Mouse (Mus musculus) embryonic stem cell, embryonic (primary cell): Measurements from ENCODE around the gene Nsd1.
"Not testable (repeated sequence)": the region's sequence is repeated elsewhere in the genome, so short reads cannot be mapped to it uniquely, and the experiment has no call there.

ENCODE experiments used
- CTCF ChIA-PET, 4 experiments: fragments of 300-600 bp in 2 of 4; fragments of 350-600 bp in 2 of 4; sonication (Branson Sonifier 250); formaldehyde crosslinking; loops; one replicate each; lab custom pipeline; 2022; ENCODE audit warnings: inconsistent platforms in 2 of 4; lab: Charles Lee
- POLR2A ChIA-PET, 4 experiments: fragments of 300-600 bp in 2 of 4; fragments of 350-600 bp in 2 of 4; sonication (Branson Sonifier 250); formaldehyde crosslinking; loops; one replicate each; lab custom pipeline; 2022; ENCODE audit warnings: antibody characterized with exemption in 4 of 4, inconsistent platforms in 1 of 4; lab: Charles Lee

Nsd1 gene

DNA sequence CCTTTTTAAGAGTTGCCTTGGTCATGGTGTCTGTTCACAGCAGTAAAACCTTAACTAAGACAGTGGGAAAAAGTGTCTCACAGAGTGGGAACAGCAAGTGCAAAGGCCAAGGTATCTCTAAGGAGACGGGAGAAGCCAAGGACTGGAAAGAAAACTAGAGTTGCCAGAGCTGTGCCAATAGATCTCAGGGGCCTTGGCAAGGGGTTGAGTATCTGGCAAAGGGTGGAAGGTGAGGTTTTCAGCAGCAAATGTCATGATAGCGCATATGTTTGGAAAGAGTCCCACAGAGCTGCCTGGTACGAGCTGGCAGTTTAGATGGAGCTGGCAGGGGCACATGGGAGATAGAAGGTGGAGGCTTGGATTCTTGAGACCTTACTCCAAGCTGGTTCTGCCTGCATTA is 30.0 kb upstream of the Nsd1 start:
- POLR2A ChIA-PET, result interaction anchor here in 3 of 4 experiments (0.6 to 5.8 kb wide), 22 partner anchors 8 to 387 kb away, joined by 3 to 140 read pairs (median 4); partner anchors contain the start of genes Fgfr4 (in 2 of the 3), Nsd1 (in 2 of the 3), Uimc1 (in 1 of the 3) and Zfp346 (in 1 of the 3)
- CTCF ChIA-PET, result interaction anchor here in 3 of 4 experiments (0.6 to 1.5 kb wide), 8 partner anchors 9 to 421 kb away, joined by 3 to 16 read pairs (median 4); no protein-coding TSS in a partner anchor

- ChIA-PET POLR2A (interaction anchor here in 3 of 4 experiments (0.6 to 5.8 kb wide), 39 partner anchors 8 to 461 kb away, joined by 3 to 140 read pairs (median 6); partner anchors contain the start of genes Nsd1 (in 2 of the 3), Mxd3 (in 1 of the 3) and Uimc1 (in 1 of the 3)), CTCF (interaction anchor here in 2 of 4 experiments (0.6 to 1.7 kb wide), 3 partner anchors 8 to 54 kb away, joined by 3 to 9 read pairs (median 4); no protein-coding TSS in a partner anchor)
These were observed 27.8 kb upstream of the Nsd1 start for GRCm38 (mm10) chr13:55181786-55182172.

GRCm38 (mm10) chr13:55182173-55182894 is 27.2 kb upstream of the Nsd1 start:
- CTCF ChIA-PET, result interaction anchor here (0.6 to 1.7 kb wide), 9 partner anchors 8 to 382 kb away, joined by 3 to 9 read pairs (median 4); partner anchors contain the start of gene Nsd1 (in 1 of the 4)
- POLR2A ChIA-PET, result interaction anchor here (0.6 to 5.8 kb wide), 54 partner anchors 8 to 460 kb away, joined by 3 to 140 read pairs (median 4); partner anchors contain the start of genes Nsd1 (in 2 of the 4), Grk6 (in 1 of the 4), Lman2 (in 1 of the 4) and Mxd3 (in 1 of the 4)

- ChIA-PET CTCF (interaction anchor here (0.6 to 1.5 kb wide), 5 partner anchors 19 to 69 kb away, joined by 3 to 6 read pairs (median 4); partner anchors contain the start of gene Nsd1 (in 1 of the 4)), POLR2A (interaction anchor here (0.5 to 5.8 kb wide), 32 partner anchors 8 to 1487 kb away, joined by 3 to 140 read pairs (median 5); partner anchors contain the start of genes Nsd1 (in 2 of the 4), Grk6 (in 1 of the 4), Lman2 (in 1 of the 4) and Rab24 (in 1 of the 4))
These were observed 26.2 kb upstream of the Nsd1 start for GRCm38 (mm10) chr13:55183382-55183781.

DNA sequence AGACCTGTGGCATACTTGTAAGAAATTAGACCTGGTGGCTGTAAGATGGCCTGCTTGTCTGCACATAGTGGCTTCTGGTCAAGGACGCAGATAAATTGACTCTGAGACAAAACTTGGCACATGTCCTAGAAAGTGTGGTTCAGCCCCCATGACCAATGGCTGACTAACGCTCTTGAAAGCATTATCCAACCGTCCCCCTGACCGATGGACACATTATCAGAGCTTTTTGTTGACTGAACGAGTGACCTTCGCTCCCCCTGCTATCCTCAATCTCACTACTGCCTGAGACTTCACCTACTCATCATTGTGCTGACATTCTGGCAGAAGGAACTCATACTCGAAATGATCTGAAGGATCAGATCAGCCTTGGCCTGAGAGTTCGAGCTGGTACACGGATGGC is 22.5 kb upstream of the Nsd1 start:
- POLR2A ChIA-PET, CTCF ChIA-PET: not testable (repeated sequence)

DNA sequence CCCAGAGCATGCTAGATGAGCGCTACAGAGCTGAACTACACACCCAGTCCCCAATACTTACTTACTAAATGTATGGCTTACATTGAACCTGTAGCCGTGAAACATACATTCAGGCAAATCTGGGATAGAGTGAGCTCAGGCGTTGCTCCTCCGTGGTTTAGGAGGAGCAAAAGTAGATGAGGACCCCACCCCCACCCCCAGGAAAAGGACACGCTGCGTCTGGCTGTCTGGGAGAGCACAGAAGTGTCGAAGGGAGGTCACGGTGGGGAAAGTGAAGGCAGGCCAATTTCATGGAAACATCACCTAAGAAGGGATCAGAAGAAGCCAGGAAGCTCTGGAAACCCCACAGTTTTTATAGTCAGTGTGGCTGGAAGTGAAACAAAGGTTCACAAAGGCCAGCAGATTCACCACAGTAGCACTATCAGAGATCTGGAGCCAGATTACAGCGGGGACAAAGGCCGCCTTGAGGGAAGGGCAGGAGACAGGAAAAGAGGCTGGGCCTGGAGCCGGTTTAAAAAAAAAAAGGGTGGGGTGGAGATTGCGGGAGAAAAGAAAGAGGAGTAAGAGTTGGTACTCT is 20.0 kb upstream of the Nsd1 start:
- ChIA-PET POLR2A (interaction anchor here (0.6 to 4.9 kb wide), 106 partner anchors 8 to 1332 kb away, joined by 3 to 261 read pairs (median 5); partner anchors contain the start of genes Nsd1 (in 3 of the 4), Fgfr4 (in 2 of the 4), Mxd3 (in 2 of the 4) and Rab24 (in 2 of the 4)), CTCF (interaction anchor here (0.6 to 2.3 kb wide), 37 partner anchors 8 to 954 kb away, joined by 3 to 26 read pairs (median 5); partner anchors contain the start of gene Nsd1 (in 2 of the 4))

- ChIA-PET POLR2A (interaction anchor here (0.6 to 4.9 kb wide), 109 partner anchors 8 to 1024 kb away, joined by 3 to 261 read pairs (median 5); partner anchors contain the start of genes Nsd1 (in 3 of the 4), Fgfr4 (in 2 of the 4), Mxd3 (in 2 of the 4) and Rab24 (in 2 of the 4)), CTCF (interaction anchor here (0.5 to 2.3 kb wide), 39 partner anchors 9 to 953 kb away, joined by 3 to 26 read pairs (median 4); partner anchors contain the start of gene Nsd1 (in 2 of the 4))
These were observed 19.3 kb upstream of the Nsd1 start for GRCm38 (mm10) chr13:55190121-55190868.

- POLR2A ChIA-PET, result interaction anchor here in 3 of 4 experiments (0.6 to 4.9 kb wide), 17 partner anchors 7 to 138 kb away, joined by 3 to 261 read pairs (median 45); partner anchors contain the start of genes Nsd1 (in 3 of the 3) and Mxd3 (in 1 of the 3)
- CTCF ChIA-PET, result interaction anchor here in 2 of 4 experiments (0.7 to 1.8 kb wide), 2 partner anchors 17 to 21 kb away, joined by 4 to 6 read pairs; no protein-coding TSS in a partner anchor
These were observed 18.0 kb upstream of the Nsd1 start for GRCm38 (mm10) chr13:55191535-55191934.

DNA sequence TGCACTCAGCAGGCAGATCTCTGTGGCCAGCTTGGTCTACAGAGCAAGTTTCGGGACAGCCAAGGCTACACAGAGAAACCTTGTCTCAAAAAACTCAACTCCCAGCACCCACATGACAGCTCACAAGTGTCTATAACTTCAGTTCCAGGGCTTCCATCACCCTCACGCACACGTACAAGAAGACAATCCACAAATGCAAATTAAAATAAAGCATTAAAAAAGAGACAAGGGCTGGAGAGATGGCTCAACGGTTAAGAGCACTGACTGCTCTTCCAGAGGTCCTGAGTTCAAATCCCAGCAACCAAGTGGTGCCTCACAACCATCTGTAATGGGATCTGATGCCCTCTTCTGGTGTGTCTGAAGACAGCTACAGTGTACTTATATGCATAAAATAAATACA is 6.8 kb upstream of the Nsd1 start:
- POLR2A ChIA-PET, result interaction anchor here (0.6 to 7.4 kb wide), 18 partner anchors 9 to 971 kb away, joined by 3 to 157 read pairs (median 6); partner anchors contain the start of genes Mxd3 (in 1 of the 4) and Nsd1 (in 1 of the 4)
- CTCF ChIA-PET, result interaction anchor here in 3 of 4 experiments (0.5 to 2.9 kb wide), 4 partner anchors 13 to 97 kb away, joined by 3 to 8 read pairs (median 3); no protein-coding TSS in a partner anchor

GRCm38 (mm10) chr13:55203740-55204139 is 5.8 kb upstream of the Nsd1 start:
- CTCF ChIA-PET, result interaction anchor here in 1 of 4 experiments (2.9 kb wide), 1 partner anchor 14 kb away, joined by 8 read pairs; no protein-coding TSS in a partner anchor
- POLR2A ChIA-PET, result interaction anchor here (0.5 to 13.5 kb wide), 22 partner anchors 9 to 417 kb away, joined by 3 to 261 read pairs (median 5); partner anchors contain the start of gene Mxd3 (in 1 of the 4)

GRCm38 (mm10) chr13:55204667-55205389 is 4.8 kb upstream of the Nsd1 start:
- CTCF ChIA-PET, result interaction anchor here in 2 of 4 experiments (1.2 to 2.9 kb wide), 2 partner anchors 15 kb away, joined by 4 to 8 read pairs; no protein-coding TSS in a partner anchor
- POLR2A ChIA-PET, result interaction anchor here (0.6 to 13.5 kb wide), 31 partner anchors 8 to 1504 kb away, joined by 3 to 261 read pairs (median 4); partner anchors contain the start of genes Grk6 (in 1 of the 4), Mxd3 (in 1 of the 4) and Zfp346 (in 1 of the 4)

DNA sequence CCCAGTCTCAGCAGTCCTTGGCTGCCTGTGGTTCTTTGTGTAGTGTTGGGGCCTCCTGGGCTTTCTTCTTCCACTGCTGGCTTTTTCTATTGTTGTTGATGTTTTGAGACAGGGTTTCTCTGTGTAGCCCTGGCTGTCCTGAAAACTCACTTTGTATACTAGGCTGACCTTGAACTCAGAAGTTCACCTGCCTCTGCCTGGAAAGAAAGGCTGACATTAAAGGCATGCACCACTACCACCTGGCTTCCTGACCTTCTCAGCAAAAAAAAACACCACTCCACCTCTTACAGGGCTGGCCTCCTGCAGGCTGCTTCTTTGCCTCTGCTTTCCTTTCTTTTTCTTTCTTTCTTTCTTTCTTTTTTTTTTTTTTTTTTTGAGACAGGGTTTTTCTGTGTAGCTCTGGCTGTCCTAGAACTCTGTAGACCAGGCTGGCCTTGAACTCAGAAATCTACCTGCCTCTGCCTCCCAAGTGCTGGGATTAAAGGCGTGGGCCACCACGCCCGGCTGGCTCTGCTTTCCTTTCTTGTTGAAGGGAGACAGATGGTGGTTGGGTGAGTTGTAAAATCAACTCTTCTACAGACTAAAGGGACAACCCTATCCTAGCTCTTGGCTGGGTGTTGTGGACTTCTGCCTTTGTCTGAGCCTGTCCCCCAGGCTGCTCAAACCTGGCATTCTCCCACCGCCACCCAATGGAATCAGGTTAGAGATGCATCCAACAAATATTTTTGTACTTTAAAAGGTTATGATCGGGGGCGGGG is 4.0 kb upstream of the Nsd1 start:
- ChIA-PET POLR2A (interaction anchor here (0.6 to 13.5 kb wide), 31 partner anchors 8 to 1780 kb away, joined by 3 to 261 read pairs (median 4); partner anchors contain the start of genes Ddx41 (in 1 of the 4), Fgfr4 (in 1 of the 4), Grk6 (in 1 of the 4) and Zfp346 (in 1 of the 4)), CTCF (interaction anchor here in 2 of 4 experiments (0.6 to 2.0 kb wide), 3 partner anchors 15 to 400 kb away, joined by 3 to 6 read pairs (median 4); no protein-coding TSS in a partner anchor)

DNA sequence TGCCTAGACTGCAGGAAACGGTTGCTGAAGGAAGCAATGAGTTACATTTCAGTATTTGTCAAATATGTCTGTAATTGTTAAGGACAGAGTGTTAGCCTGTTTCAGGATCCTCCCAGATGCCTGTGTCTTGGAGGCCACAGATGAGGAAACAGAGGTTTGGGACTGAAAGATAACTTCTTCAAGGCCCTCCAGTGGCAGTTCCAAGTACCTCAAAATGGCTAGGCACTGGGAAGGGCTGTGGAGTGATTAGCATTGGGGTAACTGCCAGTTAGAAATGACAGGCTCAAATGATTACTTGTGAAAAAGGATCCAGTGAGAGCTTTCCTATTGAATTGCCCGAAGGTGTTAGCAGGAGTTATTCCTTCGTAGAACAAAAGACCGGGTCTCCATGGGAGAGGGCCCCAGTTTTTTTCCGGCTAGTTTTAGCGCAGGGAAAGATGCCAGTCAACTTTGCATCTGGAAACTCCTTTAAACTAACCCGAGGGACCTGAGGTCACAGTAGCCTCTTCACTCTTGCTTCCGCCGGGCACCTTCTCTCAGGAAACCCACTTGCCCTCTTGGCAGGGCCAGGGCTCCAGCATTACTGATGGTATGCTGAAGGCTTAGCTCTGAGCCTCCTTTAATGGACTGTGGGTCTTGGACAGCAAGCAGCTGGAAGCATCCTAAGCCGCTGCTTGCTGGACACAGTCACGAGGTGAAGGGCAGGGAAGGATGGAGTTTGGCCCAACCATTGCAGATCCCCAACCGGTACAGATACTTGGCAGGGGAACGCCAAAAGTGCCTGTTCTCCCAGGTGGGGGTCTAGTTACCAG is 539 bp upstream of the Nsd1 start:
- ChIA-PET CTCF (interaction anchor here in 3 of 4 experiments (0.5 to 2.2 kb wide), 7 partner anchors 12 to 138 kb away, joined by 3 to 12 read pairs (median 4); no protein-coding TSS in a partner anchor), POLR2A (interaction anchor here (0.6 to 13.5 kb wide), 27 partner anchors 10 to 130 kb away, joined by 3 to 261 read pairs (median 9); no protein-coding TSS in a partner anchor)
